Mouse (Mus musculus): ENCODE results near the gene Lrrc1.

GRCm38 (mm10) chr9:77406906-77407305 is 137.8 kb downstream of the Lrrc1 start:
- peak; percentile 72 for TF ChIP-seq CTCF (IDR thresholded peaks at IDR 0.05; ENCODE audit: low read depth)
- no peak for TF ChIP-seq EP300 (optimal IDR thresholded peaks at IDR 0.05)

Measured in stomach, postnatal 0 days (tissue).